Mouse (Mus musculus): ENCODE results near the gene Kit.

DNA sequence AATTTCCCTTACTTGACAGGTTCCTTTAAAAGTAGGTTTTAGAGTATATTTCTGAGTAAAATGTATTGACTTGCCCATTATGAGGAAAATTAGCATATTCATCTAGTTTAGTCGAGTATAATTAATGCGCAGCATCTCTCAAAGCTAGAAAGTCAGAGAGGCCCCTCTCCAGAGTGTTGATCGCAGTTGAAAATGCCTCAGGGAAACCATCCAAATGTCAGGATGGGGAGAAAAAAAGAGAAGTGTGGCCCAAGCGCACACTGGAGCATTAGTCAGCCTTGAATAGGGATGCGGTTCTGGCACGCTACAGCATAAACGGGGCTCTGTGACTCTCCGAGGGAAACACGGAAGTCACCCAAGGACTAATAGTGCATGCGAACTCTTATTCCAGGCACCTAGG is 20.6 kb downstream of the Kit start:
- TF ChIP-seq POLR2A (IDR thresholded peaks at IDR 0.05; ENCODE audit: low read depth, low read length), result no peak
- no peak for TF ChIP-seq CTCF (IDR thresholded peaks at IDR 0.05; ENCODE audit: borderline replicate concordance, insufficient read depth, low read length)

Measured in embryonic fibroblast, embryonic 13.5 days (primary cell).